Mouse (Mus musculus) C2C12 (cell line): ENCODE results near the gene Aifm3. TPM values are rescaled to one million over a fixed set of nuclear protein-coding genes. Genes with fewer than 3 reads are reported as not detected.

Experiments used
- H3K27me3 ChIP-seq: one replicate; pipeline ENCODE4 v1.6.1; 2011; ENCODE audit not compliant: control insufficient read depth, insufficient read depth, insufficient read length
- H3K36me3 ChIP-seq: one replicate; pipeline ENCODE4 v1.6.1; 2011; ENCODE audit not compliant: control insufficient read depth, insufficient read depth
- H3K4me3 ChIP-seq: one replicate; pipeline ENCODE4 v1.5.1; 2011; ENCODE audit warnings: mild to moderate bottlenecking, control low read depth; ENCODE audit not compliant: poor library complexity, insufficient read depth, severe bottlenecking
- H3K79me2 ChIP-seq: one replicate; pipeline ENCODE4 v1.6.1; 2011; ENCODE audit not compliant: control insufficient read depth, insufficient read depth
- H3K79me3 ChIP-seq: one replicate; pipeline ENCODE4 v1.6.1; 2011; ENCODE audit warnings: low read depth, control low read depth
- H3ac ChIP-seq: one replicate; pipeline ENCODE3; 2011; ENCODE audit warnings: low read depth; ENCODE audit not compliant: control insufficient read depth, insufficient read length
- CEBPB ChIP-seq: IDR thresholded peaks from one replicate; pipeline ENCODE4 v1.6.1; 2011; ENCODE audit warnings: low read depth, mild to moderate bottlenecking, control low read depth, moderate library complexity
- CTCF ChIP-seq: IDR thresholded peaks from one replicate; pipeline ENCODE4 v1.5.1; 2011; ENCODE audit not compliant: control insufficient read depth, insufficient read depth, insufficient read length
- FOSL1 ChIP-seq: IDR thresholded peaks from one replicate; pipeline ENCODE4 v1.8.0; 2011; ENCODE audit warnings: mild to moderate bottlenecking, low read length; ENCODE audit not compliant: poor library complexity, insufficient read depth, severe bottlenecking
- MAX ChIP-seq: IDR thresholded peaks from one replicate; pipeline ENCODE4 v1.6.1; 2011; ENCODE audit warnings: mild to moderate bottlenecking, control low read depth
- MYOD1 ChIP-seq: IDR thresholded peaks from one replicate; pipeline ENCODE4 v1.6.1; 2011; ENCODE audit warnings: low read depth; ENCODE audit not compliant: control insufficient read depth, insufficient read length
- MYOG ChIP-seq: IDR thresholded peaks from one replicate; pipeline ENCODE4 v1.6.1; 2011; ENCODE audit not compliant: control insufficient read depth, insufficient read length; ENCODE audit errors: extremely low read depth
- USF1 ChIP-seq: IDR thresholded peaks from one replicate; pipeline ENCODE4 v1.6.1; 2011; ENCODE audit warnings: low read depth, mild to moderate bottlenecking, control low read depth, moderate library complexity
- long read RNA-seq, 2 experiments: library from polyadenylated mRNA; unstranded; transcript quantifications; one replicate each; pipeline ENCODE4 v2.0.0; 2019 to 2020
- polyA plus RNA-seq: library from polyadenylated mRNA; unstranded; fragments of >200 nt; fragmentation: generic; extraction: Trizol; gene quantifications from one replicate; pipeline ENCODE4 v1.2.1, GENCODE M21; 2012; ENCODE audit warnings: missing spikeins

Gene Aifm3
- not detected for polyA plus RNA-seq
- long read RNA-seq, experiment 1 = 0 reads
- long read RNA-seq, experiment 2 = 0 reads

- Histone ChIP-seq H3K79me2 (no peaks in the 10 kb centered on the region), H3ac (no peak within 1 kb of the TSS), H3K27me3 (no peaks in the 10 kb centered on the region), H3K36me3 (peaks cover 30% of the 10 kb centered on the region), H3K79me3 (peaks cover 3% of the 10 kb centered on the region), H3K4me3 (no peak within 1 kb of the TSS)
- TF ChIP-seq MYOG = no peak
- no peak for TF ChIP-seq MYOD1
- TF ChIP-seq CTCF = no peak
- TF ChIP-seq CEBPB = no peak
- no peak for TF ChIP-seq FOSL1
- TF ChIP-seq MAX = no peak
- no peak for TF ChIP-seq USF1
These were observed at the start of gene Aifm3 for GRCm38 (mm10) chr16:17489469-17490111. Gene Aifm3 (plus strand): TSS chr16:17489611.

GRCm38 (mm10) chr16:17451541-17452372, 37.7 kb upstream of the Aifm3 start, which contains the start of gene Crkl:
Gene Crkl (plus strand): TSS chr16:17451987.
- H3K79me3 ChIP-seq = peaks cover 47% of the 10 kb centered on the region
- peaks cover 28% of the 10 kb centered on the region for H3K36me3 ChIP-seq
- peak within 1 kb of the TSS; percentile 95 for H3K4me3 ChIP-seq
- peaks cover 50% of the 10 kb centered on the region for H3K79me2 ChIP-seq
- no peak for TF ChIP-seq FOSL1
- TF ChIP-seq MAX = peak; percentile 54
- peak within 1 kb of the TSS; percentile 93 for H3ac ChIP-seq
- no peaks in the 10 kb centered on the region for H3K27me3 ChIP-seq

GRCm38 (mm10) chr16:17452373-17452715, 37.1 kb upstream of the Aifm3 start:
- H3K79me2 ChIP-seq = peaks cover 56% of the 10 kb centered on the region
- H3K36me3 ChIP-seq = peaks cover 30% of the 10 kb centered on the region
- H3K4me3 ChIP-seq = peak overlapping the region; percentile 95
- H3K79me3 ChIP-seq = peaks cover 53% of the 10 kb centered on the region
- H3ac ChIP-seq = peak overlapping the region; percentile 93
- TF ChIP-seq CEBPB (no peak), USF1 (no peak), MYOD1 (no peak)
- no peaks in the 10 kb centered on the region for H3K27me3 ChIP-seq

GRCm38 (mm10) chr16:17456901-17457300, 32.5 kb upstream of the Aifm3 start:
- no peak overlapping the region for H3ac ChIP-seq
- no peaks in the 10 kb centered on the region for H3K27me3 ChIP-seq
- peaks cover 100% of the 10 kb centered on the region for H3K79me2 ChIP-seq
- TF ChIP-seq MAX (no peak), CEBPB (no peak), CTCF (no peak), FOSL1 (no peak), MYOG (no peak), USF1 (no peak), MYOD1 (no peak)
- H3K79me3 ChIP-seq = peaks cover 92% of the 10 kb centered on the region
- H3K4me3 ChIP-seq = no peak overlapping the region
- H3K36me3 ChIP-seq = peaks cover 35% of the 10 kb centered on the region

GRCm38 (mm10) chr16:17460254-17460653, 29.2 kb upstream of the Aifm3 start:
- Histone ChIP-seq H3K4me3 (no peak overlapping the region), H3K36me3 (peaks cover 42% of the 10 kb centered on the region), H3K79me2 (peaks cover 100% of the 10 kb centered on the region), H3K27me3 (no peaks in the 10 kb centered on the region), H3ac (no peak overlapping the region), H3K79me3 (peaks cover 91% of the 10 kb centered on the region)
- TF ChIP-seq CTCF (no peak), MYOG (no peak), CEBPB (no peak), USF1 (no peak), MAX (no peak), MYOD1 (no peak), FOSL1 (no peak)

- peaks cover 30% of the 10 kb centered on the region for H3K36me3 ChIP-seq
- H3K79me2 ChIP-seq = peaks cover 100% of the 10 kb centered on the region
- peaks cover 91% of the 10 kb centered on the region for H3K79me3 ChIP-seq
These were observed 27.8 kb upstream of the Aifm3 start for GRCm38 (mm10) chr16:17461596-17461995.

More at GRCm38 (mm10) chr16:17461596-17461995, 27.8 kb upstream of the Aifm3 start:
- Histone ChIP-seq H3K4me3 (no peak overlapping the region), H3ac (no peak overlapping the region), H3K27me3 (no peaks in the 10 kb centered on the region)
- no peak for TF ChIP-seq FOSL1
- TF ChIP-seq CTCF = no peak
- no peak for TF ChIP-seq MAX
- TF ChIP-seq CEBPB = no peak
- TF ChIP-seq MYOD1 = no peak
- no peak for TF ChIP-seq MYOG
